Mouse (Mus musculus) small intestine, adult 2 months (tissue): ENCODE measurements around the gene Gm49392.

Experiments
- CTCF ChIP-seq: fragments of 200-500 bp; IDR thresholded peaks from 2 replicates; pipeline ENCODE4 v1.5.1; 2012; ENCODE audit warnings: low read depth, mild to moderate bottlenecking, control low read depth, inconsistent platforms, low read length, moderate library complexity, mixed read lengths; ENCODE audit not compliant: insufficient replicate concordance, insufficient read length; ENCODE audit errors: extremely low read depth
- POLR2A ChIP-seq: fragments of 200-500 bp; IDR thresholded peaks from 2 replicates; pipeline ENCODE4 v1.6.1; 2012; ENCODE audit warnings: low read depth, mild to moderate bottlenecking, control low read depth, inconsistent platforms, low read length, moderate library complexity

DNA sequence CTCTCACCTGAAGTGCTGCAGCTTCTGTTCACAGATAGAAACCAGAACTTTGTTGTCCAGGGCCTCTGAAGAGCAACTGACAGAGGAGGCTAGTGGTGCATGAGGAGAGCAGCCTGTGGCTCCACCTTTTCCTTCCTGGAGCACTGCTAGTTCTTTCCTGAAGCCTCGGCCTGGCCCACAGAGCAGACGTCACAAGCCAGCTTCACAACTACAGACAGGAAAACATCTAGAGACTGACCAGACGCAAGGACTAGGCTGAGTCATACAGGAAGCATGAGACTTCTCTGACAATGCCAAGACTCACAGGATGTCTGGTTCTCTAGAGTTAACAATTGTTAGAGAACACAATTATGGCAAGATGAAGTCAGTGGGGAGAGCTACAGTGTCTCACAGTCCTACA lies 634 bp upstream of the Gm49392 start, which contains the start of gene Ctla2b:
- TF ChIP-seq POLR2A = no peak
- TF ChIP-seq CTCF = no peak
